Mouse (Mus musculus) thymus, postnatal 36 days (tissue): ENCODE measurements around the gene Ak1.

Experiments
- DNase-seq, 2 experiments: peaks; one replicate each; pipeline ENCODE4 v3.0.0; 2022; ENCODE audit warnings: mixed read lengths in 2 of 2

Gene Ak1

DNA sequence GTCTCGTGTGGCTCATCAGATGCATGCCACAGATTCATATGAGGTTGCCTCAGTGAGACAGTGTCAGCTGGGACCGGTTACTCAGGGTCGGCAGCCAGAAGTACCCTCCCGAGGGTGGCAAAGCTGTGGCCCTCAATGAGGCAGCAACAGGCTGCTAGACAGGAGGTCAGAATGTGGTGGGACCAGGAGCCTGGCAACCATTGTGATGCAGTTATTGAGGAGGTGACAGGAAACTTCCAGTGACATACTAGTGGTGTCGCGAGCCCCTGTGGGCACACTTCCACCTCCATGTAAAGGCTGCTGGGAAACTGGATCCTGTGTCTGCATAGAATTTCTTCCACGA lies at the start of gene Ak1:
Ak1 (plus strand) TSS at position 242 of the 343 bp plus-strand sequence.
- DNase-seq: no peak

DNA sequence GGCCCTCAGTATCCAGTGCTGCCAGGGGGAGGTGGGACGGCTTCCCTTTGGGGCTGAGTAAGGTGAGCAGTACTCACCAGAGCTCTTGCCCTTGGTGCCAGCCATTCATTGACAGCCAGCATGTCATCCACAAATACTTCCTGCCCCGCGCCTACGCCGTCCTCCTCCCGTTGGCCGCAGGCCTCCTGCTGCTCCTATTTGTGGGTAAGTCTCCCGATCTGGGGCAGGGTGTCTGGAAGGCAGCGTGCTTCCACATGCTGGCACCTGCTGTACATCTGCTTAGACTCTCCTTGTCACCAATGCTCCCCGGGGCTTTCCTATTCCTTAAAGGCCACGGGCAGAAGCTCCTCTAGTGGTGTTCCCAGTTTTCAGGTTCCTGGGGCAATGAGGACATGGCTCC lies 49.4 kb upstream of the Ak1 start:
- DNase-seq: no peak

DNA sequence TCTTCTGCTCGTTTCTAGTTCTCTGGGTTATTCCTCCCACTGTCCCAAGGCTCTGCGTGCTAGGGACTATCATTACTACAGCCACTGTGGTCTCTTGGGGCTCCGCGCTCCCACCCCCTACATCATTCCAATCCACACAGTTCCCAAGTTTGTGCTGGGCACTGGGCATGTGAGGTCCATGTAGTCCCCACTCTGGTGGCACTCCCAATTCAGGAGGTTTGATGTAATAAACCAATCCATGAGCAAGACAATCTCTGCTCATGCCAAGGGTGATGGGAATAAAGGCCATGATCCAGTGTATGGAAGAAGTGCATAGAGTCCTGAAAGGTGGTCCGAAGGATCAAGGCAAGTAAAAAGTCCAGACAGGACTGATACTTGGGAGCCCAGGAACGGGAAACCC lies 47.1 kb upstream of the Ak1 start, which contains the start of gene Pip5kl1:
Pip5kl1 (plus strand) TSS at position 301 of the 400 bp plus-strand sequence.
- no peak for DNase-seq

DNA sequence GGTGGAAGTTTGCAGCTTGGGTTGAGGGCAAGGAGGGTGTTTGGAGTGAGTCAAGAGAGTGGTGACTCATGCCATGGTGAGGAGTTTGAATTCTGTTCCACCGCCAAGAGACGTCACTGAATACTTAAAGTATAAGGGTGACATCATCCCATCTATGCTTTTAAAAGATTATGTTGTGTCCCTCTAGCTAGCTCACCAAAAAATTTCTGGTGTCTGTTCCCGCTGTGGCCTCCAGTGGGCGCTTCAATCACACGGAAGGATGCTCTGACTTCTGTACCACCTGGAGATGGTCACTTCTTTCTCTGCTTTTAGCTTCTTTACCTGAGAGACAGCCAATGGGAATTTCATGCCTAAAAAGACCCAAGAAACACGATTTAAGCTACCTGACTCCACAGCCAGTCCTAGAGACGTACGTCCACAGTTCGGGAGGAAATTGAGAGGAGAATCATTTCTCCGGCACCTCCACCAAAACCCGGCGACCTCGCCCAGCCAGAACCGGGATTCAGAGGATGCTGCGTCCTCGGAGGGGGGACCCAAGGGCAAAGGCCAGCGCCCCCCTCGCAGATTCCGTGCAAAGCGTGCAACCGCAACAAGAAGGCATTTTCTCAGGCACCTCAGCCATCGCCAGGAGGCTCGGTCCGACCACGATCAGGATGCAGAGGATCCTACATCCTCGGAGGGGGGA lies 46.5 kb upstream of the Ak1 start:
- DNase-seq: peak; percentile 66 to 68

DNA sequence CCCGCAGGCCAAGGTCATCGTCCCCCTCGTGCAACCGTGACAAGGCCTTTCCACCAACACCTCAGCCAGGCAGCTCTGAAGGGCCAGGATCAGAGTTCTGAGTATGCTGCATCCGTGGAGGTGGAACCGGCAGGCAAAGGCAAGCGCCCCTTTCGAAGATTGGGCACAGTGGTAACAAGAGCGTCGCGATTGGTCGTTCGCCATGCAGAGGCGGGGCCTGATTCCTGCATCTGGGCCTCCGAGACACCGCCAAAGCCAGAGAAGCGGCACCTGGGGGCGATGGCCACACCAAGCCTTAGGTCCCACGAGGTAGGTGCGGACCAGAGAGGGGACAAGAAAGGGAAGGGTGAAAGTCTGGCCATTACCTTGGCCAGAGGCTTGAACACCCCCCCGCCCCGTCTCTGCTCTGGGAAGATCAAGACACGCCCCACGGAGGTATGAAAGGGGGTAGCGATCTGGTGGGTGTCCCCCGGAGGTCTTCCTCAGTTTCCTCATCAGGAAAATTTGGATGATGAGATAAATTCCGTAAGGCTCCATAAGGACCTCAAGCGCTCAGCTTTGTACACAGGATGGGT lies 45.9 kb upstream of the Ak1 start, which contains the start of gene 9430097D07Rik:
9430097D07Rik (minus strand) TSS at position 99 of the 575 bp plus-strand sequence.
- peak; percentile 48 to 67 for DNase-seq

DNA sequence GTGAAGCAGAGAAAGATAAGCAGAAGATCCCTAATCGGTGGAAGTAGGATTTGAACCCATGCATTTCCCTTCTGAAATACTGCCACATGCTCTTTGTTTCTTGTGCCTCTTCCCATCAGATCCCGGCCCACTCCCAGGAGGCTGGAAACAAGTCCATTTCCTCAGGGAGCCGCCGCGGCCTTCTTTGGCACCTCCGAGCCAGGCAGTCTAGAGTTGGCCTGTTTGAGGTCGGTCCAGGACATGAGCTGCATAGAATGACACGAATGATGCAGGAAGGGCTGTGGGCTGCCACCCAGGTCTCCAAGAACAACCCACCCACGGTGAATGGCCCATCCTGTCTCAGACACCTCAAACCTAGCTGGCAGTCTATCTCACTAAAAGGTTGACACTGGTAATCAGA lies 45.0 kb upstream of the Ak1 start:
- no peak for DNase-seq

DNA sequence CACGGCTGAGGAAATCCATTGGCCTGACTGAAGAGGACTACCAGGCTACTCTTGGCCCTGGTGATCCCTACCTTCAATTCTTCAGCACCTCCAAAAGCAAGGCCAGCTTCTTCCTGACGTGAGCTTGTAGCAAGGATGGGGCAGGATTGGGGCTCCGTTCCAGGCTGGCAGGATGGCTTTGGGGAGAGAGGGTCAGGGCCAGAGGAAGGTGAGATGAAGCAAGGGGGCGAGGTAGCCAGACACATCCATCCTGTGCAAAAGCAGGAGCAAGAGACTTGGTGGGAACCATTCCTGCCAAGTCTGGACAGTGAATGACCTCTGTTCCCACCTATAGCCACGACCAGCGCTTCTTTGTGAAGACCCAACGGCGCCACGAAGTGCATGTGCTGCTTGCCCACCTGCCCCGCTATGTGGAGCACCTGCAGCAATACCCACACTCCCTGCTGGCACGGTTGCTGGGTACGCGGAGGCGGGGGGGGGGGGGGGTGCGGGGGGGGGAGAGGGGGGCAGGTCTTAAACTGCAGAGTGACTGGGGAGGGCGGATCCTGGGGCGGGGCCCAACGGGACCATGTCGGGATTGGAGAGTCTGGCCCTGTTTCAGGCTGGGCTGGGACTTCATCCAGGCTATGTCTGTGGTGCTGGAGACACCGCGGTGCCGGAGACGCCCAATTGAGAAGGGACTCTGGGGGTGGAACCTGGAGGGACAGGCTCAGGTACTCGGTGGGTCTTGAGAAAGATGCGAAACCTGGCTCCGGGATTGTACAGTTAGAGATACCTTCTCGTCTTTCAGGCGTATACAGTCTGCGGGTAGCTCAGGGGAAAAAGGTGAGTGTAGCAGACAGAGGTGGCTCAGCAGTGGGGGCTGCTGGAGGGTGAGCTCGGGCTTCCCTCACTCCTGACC lies 43.2 kb upstream of the Ak1 start:
- DNase-seq: no peak

DNA sequence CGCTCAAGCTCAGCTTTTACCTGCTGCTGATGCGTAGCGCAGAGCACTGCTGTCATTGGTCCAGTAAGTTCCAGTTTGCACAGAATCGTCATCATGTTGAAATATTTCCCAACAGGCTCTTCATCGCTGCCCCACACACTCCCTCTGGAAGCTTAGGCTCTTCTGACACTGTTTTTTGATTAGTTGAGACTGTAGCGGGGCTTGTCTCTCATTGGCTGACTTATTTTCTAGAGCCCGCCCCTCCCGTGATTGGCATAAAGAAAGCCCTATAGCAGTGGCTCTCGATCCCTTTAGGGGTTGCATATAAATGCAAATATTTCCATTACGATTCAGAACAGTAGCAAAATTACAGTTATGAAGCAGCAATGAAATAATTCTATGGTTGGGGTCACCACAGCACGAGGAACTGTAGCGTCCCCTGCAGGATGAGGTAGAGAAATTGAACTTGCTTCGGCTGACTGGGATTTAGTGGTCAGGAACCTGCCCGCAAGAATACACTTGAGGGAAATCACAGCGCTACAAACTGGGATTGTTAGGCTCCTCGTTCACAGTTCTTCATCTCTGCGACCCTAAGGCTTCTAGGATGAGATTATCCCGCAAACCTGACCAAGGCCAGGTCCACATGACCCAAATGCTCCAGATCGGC lies 40.0 kb upstream of the Ak1 start:
- DNase-seq: no peak

DNA sequence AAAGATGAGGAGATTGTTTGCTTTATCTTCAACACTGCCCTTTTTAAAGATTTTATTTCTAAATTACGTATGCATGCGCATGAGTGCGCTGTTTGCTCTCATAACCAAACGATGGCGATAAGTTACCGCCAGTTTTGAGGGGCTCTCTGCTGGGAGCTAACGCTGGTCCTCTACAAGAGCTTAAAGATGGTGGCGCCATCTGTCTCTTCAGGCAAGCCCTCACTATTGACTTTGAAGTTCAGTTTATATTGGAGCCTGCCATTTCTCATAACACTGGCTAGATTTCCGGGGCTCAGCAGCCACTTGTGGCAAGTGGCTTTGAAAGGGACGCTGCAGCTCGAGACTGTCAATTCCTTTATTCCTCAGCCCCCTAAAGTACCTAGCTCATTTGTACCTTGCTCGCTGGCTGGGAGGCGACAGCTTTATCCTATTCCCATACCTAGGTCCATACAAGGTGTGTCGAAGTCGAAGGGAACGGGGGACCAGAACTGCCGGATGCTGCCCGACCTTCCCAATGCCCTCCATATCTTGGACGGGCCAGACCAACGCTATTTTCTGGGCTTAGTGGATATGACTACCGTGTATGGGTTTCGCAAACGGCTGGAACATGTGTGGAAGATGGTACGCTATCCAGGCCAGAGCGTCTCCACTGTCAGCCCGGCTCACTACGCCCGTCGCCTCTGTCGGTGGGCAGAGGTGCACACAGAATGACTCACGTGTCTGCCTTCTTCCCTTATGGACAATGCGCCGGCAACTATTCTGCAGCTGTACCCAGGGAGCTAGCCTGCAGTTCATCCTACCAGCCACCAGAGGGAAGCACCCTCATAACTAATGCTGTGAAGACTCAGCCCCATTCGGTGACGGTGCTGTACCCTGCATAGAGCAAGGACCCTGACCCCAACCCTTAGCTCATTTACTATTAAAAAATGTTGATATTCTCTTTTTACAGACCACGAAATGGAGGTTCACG lies 38.4 kb upstream of the Ak1 start:
- peak; percentile 69 to 75 for DNase-seq

DNA sequence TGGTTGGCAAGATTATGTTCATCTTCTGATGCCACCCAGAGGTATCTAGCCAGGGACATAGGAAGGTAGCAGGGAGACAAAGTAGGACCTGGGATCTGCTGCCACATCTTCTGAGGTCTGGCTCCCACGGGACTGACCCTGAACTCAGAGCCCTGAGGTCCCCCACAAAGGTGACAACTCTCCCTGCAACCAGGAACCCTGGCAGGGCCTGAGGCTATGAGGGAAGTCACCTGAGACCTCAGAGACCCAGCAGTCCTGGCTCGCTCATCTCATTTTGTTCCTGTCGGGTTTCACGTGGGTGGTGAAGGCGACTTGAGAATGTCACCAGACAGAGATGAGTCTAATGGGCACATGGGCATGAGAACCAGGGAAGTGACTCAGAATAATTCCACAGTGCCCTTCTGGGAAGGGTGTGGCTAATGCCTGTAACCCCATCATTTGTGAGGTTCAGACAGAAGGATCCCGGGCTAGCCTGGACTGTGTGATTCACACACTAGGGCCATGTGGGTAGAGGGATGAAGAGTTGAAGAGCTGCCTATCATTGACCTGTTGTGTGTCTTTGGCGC lies 36.3 kb upstream of the Ak1 start:
- DNase-seq: no peak

DNA sequence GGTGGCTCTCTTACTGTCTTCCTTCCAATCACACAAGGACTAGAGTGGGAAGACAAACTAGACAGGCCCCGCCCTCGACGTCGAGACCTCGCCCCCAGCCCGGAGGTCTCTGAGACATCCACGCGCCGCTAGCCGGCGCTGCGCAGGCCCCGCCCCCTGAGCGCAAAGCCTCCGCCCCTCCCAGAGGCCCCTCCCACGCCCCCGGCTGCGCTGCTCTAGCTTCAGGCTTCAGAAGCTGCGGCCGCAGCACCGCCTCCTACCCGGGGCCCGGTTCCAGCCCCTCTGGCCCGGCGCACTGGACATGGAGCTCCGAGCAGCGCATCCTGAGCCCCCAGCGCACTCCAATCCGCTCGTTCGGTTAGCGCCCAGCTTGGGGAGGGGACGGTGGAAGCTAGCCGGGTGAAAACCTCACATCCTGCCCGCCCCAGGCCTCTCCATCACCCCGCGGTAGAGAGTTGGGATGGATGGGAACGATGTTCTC lies 34.6 kb upstream of the Ak1 start, which contains the start of gene St6galnac4:
St6galnac4 (plus strand) TSS at position 225 of the 481 bp plus-strand sequence.
- DNase-seq: peak; percentile 92

DNA sequence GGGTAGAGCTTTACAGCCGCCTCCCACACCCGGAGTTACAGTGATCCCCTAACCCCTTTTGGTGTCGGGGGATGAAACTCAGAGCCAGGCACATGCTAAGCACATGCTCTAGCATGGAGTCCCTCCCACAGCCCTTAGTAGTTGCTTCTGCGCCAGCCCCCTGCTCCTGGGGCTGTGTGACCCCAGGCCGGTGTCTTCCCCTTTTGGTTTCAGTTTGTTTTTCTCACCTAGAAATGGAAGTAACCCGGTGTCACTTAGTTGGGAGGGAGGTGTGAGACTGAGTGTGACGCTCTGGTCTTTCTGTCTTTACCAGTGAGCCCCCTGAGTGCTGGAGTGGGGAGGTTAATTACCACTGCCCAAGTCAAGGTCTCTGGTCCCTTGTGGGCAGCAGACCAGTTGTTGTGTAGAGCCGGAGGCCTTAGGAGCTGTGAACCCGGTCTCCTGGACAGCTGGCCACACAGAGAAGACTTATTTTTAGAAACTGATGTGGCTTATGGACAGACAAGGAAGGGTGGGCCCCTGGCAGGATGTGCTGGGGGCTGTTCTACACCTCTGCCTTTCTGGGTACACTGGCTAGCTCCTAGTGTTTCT lies 33.7 kb upstream of the Ak1 start:
- peak in 1 of 2 experiments; percentile 45 for DNase-seq

DNA sequence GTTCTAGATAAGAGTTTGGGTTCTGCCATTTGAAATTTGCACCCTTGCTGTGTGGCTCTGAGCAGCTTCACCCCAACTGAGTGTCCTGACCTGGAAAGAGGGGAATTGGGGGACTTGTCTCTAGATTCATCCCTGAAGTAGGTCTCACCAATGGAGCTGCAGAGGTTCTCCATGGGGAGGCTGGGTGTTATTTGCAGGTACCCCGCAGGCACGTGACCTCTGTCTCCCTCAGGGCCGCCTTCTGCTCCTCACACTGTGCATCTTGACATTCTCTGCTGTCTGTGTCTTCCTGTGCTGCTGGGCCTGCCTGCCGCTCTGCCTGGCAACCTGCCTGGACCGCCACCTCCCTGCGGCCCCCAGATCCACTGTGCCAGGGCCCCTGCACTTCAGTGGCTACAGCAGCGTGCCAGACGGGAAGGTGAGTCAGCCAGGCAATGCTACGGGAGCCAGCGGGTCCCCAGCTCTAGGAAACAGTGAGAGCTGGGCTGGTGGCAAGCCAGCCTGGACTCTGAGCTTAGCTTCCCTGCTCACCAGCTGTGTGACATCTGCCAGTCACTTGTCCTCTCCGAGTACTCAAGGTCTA lies 32.3 kb upstream of the Ak1 start:
- DNase-seq: no peak

DNA sequence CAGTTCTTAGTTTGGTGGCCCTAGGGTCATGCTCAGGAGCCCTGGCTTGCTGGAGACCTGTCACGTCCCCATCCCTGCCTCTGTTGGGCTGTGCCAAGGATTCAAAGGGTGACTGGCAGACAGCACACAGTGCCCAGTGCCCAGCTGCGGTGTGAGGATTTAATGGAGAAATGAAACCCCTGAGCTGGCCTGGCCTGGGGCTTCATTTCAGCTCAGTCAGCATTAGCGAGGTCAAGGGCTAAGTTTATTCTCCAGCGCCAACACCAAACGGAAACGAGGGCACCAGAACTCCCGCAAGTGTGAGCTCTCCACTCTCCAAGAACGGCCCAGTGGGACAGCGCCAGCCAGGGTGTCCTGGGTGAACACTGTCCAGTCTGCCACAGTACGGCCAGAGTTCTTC lies 31.3 kb upstream of the Ak1 start:
- DNase-seq: no peak

DNA sequence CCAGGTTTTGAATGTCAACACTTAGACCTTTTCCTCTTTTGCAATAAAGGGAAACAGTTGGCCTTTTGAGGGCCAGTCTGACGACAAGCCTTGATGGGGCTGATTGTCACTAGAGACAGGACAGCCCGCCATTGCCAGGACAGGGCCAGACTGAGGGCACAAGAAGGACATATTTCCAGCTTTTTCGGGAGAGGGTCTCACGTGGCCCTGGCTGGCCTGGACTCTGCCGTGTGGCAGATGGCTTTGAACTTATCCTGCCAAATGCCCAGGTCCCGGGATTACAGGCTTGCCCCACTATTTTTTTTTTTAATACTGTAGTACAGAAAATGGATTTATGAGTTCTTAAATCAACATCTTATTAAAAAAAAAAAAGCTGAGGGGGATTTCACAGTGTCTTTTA lies 30.3 kb upstream of the Ak1 start:
- DNase-seq: no peak

DNA sequence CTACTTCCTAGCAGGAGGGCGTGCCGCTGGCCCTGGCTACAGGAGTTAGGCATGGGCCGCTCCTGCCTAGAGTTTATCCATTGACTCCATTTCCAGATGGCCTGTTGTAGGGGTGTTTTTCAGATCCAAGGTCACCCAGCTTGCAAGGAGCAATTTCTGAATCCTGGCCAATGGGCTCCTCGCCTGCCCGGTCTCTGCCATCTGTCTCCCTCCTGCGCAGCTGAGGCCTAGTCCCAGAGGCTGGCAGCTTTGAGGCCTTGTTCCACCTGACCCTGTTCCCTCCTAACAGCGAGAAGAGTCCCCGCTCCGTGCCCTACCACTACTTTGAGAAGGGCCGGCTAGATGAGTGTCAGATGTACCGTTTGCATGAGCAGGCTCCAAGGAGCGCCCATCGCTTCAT lies 24.8 kb upstream of the Ak1 start:
- no peak for DNase-seq

DNA sequence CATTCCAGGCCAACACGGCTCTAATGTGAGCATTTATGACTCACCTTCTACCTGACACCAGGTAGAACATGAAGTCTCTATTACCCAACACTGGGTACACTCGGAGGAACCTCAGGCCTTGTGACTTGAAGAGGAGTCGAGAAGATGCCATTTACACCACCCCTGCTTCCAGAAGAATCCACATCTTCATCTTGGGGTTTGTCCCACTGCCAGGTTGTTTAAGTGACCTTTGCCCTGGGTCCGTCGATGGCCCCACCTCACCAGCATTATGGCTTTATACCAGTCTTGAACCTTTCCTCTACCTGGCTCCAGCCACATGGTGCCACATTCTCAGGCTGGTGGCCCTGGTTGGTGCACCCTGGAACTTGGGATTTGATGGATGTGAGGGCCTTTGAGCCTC lies 24.3 kb upstream of the Ak1 start:
- DNase-seq: no peak

DNA sequence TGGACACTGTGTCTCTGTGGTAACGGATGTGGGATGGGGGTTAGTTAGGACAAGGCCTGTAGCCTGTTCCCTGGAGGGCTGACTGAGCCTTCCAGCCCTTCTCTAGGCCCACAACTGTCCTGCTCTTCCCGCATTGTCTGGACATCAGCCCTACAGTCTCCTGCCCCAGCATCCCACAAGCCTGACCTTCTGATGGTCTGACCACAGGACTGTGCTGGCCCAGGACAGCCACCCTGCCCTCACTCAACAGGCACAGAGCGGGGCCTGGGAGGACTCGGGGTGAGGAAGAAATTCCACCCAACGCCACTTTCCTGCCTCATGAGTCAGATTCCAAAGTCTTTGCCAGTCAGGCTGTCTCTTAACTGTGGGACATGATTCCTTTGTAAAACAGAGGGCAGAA lies 23.9 kb upstream of the Ak1 start:
- no peak for DNase-seq

DNA sequence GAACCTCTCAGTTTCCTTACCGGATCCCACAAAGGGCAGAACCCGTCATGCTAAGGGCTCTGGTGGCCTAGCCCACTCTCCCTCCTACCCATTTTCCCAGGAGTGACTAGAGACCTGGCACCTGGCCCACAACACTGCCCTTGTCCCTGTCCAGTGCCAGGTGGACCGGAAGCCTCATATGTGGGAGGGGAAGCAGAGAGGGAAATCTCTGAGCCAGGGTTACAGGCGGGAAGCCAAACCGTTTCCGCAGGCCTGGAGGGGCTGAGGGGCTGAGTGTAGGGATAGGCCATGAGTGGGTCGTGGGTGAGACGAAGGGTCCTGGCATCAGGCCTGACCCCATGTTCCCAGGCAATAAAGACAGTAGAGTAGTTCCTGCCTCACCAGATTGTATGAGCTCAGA lies 23.1 kb upstream of the Ak1 start:
- DNase-seq: no peak

DNA sequence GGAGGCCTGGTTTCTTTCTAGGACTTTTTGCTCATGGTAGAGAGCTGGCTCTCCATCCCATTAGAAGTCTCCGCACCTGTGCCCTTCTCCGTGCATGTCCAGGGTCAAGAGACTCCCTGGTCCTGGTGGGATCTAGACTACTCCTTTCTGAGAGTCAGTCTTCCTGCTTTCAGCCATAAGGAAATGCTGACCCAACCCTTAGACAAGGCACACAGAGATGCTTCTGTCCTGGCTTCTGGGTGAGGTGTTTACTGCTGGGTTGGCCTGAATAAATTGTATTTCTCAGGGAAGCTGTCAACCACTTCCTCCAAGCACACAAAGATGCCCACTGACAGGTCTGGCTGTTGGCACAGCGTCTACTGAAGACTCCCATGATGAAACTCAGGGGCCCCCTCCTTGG lies 22.1 kb upstream of the Ak1 start, which contains the start of gene St6galnac6:
St6galnac6 (plus strand) TSS at position 301 of the 400 bp plus-strand sequence.
- DNase-seq: no peak
